Mouse (Mus musculus) neural tube, embryonic 14.5 days (tissue): ENCODE data around the gene Map1lc3b. TPM values are rescaled to one million over a fixed set of nuclear protein-coding genes. Genes with fewer than 3 reads are reported as not detected.
"Not testable (repeated sequence)": the region's sequence is repeated elsewhere in the genome, so short reads cannot be mapped to it uniquely, and the experiment has no call there.

Experiments used
- ATAC-seq: fragments of 200-750 bp; cut with Nextera tagmentation; 2 replicates; pipeline ENCODE4 v1.8.0; 2017; ENCODE audit warnings: low read depth, mild to moderate bottlenecking, moderate TSS enrichment, moderate library complexity
- H3K27ac ChIP-seq: fragments of 300-500 bp; sonication (generic); 2 replicates; pipeline ENCODE4 v1.5.1; 2014; ENCODE audit warnings: low read depth, mild to moderate bottlenecking, control low read depth, low read length, moderate library complexity, mixed read lengths
- H3K27me3 ChIP-seq: fragments of 300-500 bp; sonication (generic); 2 replicates; pipeline ENCODE4 v1.6.1; 2014; ENCODE audit warnings: low read length; ENCODE audit not compliant: control insufficient read depth, insufficient read depth
- H3K36me3 ChIP-seq: fragments of 300-500 bp; sonication (generic); 2 replicates; pipeline ENCODE4 v1.6.1; 2014; ENCODE audit warnings: low read length, mixed read lengths; ENCODE audit not compliant: control insufficient read depth, insufficient read depth
- H3K4me1 ChIP-seq: fragments of 300-500 bp; sonication (generic); 2 replicates; pipeline ENCODE4 v1.6.1; 2014; ENCODE audit warnings: low read length; ENCODE audit not compliant: control insufficient read depth, insufficient read depth
- H3K4me2 ChIP-seq: fragments of 300-500 bp; sonication (generic); 2 replicates; pipeline ENCODE4 v1.6.1; 2014; ENCODE audit warnings: mild to moderate bottlenecking, low read depth, low read length, control low read depth
- H3K4me3 ChIP-seq: fragments of 300-500 bp; sonication (generic); 2 replicates; pipeline ENCODE4 v1.5.1; 2014; ENCODE audit warnings: low read depth, low read length, control low read depth, mixed read lengths
- H3K9ac ChIP-seq: fragments of 300-500 bp; sonication (generic); replicated peaks from 2 replicates; pipeline ENCODE4 v1.6.1; 2014; ENCODE audit warnings: low read depth, mild to moderate bottlenecking, control low read depth, low read length, mixed read lengths
- H3K9me3 ChIP-seq: fragments of 300-500 bp; sonication (generic); 2 replicates; pipeline ENCODE4 v1.6.1; 2016; ENCODE audit warnings: low read length; ENCODE audit not compliant: control insufficient read depth
- WGBS: fragments of 180-500 bp; shearing (Covaris S2); extraction: QIAGEN DNeasy Blood & Tissue Kit; methylation state at CpG from one replicate; pipeline ENCODE4 v1.1.7; 2014; 5-methylcytosine and 5-hydroxymethylcytosine counted together
- polyA plus RNA-seq: library from polyadenylated mRNA; unstranded; fragments of >200 nt; fragmentation: Nextera tagmentation; extraction: Ambion mirVana; gene quantifications from 2 replicates; pipeline ENCODE4 v1.2.1, GENCODE M21; 2014

Gene Map1lc3b
- polyA plus RNA-seq, 1 experiment from 2014 or later, result 428 TPM

DNA sequence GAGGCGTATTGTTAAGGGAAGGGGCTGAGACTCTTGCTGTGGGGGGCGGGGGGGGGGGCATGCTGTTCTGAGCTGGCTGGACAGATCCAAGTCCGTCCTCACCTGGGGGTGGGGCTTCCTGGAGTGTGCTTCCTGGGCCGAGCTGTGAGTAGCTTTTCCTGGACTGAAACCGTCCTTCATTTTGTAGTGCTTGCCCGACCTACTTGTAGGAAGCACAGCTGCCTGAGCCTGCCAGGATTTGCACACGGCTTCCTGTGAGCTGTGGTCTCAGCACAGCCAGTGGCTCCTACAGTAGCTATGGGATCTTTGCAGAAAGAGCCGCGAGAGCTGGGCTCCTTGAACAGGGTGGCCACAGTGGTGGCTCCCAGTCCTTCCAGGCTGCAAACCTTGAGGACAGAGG, 3.8 kb downstream of the Map1lc3b start:
- no peaks in the 10 kb centered on the region for H3K9me3 ChIP-seq
- no peak overlapping the region for H3K4me2 ChIP-seq
- H3K36me3 ChIP-seq, result peaks cover 30% of the 10 kb centered on the region
- no peak overlapping the region for H3K9ac ChIP-seq
- H3K4me1 ChIP-seq, result peaks cover 20% of the 10 kb centered on the region
- no peak overlapping the region for H3K27ac ChIP-seq
- H3K27me3 ChIP-seq, result no peaks in the 10 kb centered on the region
- no peak for ATAC-seq
- H3K4me3 ChIP-seq, result no peak overlapping the region
- 91% methylated on average over 9 of the region's 9 CpGs for WGBS

DNA sequence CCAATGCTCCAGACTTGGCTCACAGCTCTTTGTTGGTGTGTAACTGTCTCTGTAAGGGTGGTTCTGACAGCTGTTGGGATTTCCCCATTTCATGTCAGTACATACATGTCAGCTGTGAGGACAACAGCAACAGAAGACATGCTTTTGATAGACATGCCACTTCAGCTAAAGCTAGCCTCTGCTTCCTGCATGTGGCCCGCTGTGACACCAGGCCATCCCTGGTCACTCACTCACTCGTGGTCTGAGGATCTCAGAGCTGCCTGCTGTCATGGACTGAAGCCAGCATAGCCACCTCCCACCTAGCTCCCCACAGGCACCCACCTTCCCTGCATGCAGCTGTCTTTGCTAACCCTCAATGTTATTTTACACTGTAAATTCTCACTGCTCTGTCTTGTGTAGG, 7.3 kb downstream of the Map1lc3b start:
- not testable (repeated sequence) for H3K9me3 ChIP-seq, H3K27ac ChIP-seq, H3K4me3 ChIP-seq, ATAC-seq, H3K4me1 ChIP-seq, H3K9ac ChIP-seq, H3K4me2 ChIP-seq, H3K27me3 ChIP-seq
- 68% methylated on average over 2 of the region's 2 CpGs for WGBS
- peaks cover 62% of the 10 kb centered on the region for H3K36me3 ChIP-seq

DNA sequence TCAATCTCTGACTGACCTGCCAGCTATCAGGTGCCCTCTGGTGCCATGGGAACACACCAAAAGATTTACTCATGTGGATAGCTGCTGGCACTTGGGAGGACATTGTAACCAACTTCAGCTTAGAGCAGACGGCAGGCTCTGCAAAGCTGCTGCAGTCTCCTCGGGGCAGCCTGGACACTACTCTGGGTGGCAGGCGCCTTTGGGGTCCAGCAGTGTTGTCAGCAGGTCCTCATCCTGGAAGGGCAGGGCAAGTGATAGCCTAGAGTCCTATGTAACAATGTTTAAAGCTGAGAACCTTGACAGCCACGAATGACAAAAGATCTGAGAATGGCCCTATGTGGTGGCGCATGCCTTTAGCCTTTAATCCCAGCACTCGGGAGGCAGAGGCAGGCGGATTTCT, 8.0 kb downstream of the Map1lc3b start:
- no peak for ATAC-seq
- no peaks in the 10 kb centered on the region for H3K27me3 ChIP-seq
- no peaks in the 10 kb centered on the region for H3K9me3 ChIP-seq
- WGBS, result 95% methylated on average over 7 of the region's 7 CpGs
- H3K27ac ChIP-seq, result no peak overlapping the region
- H3K4me2 ChIP-seq, result no peak overlapping the region
- no peaks in the 10 kb centered on the region for H3K4me1 ChIP-seq
- H3K9ac ChIP-seq, result no peak overlapping the region
- no peak overlapping the region for H3K4me3 ChIP-seq
- H3K36me3 ChIP-seq, result peaks cover 68% of the 10 kb centered on the region

DNA sequence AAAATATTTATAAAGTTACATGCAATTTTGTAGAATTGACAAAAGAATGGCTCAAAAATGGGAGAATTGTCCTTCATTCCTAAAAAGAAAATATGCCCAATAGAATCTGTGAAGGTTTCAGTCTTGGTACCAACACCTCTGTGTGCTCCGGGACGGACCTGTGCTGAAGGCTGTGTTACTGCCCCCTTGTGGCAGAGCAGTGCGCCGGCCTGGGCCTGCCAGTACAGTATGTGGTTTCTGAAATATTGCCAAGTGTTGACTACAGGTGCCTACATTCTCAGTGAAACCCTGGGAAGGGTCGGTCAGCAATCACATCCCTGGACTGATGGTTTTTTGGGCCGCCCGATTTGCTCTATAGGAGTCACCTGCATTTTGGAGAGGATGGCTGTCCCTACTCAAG, 8.7 kb downstream of the Map1lc3b start:
- WGBS, result 33% methylated on average over 7 of the region's 7 CpGs
- Histone ChIP-seq H3K27me3 (no peaks in the 10 kb centered on the region), H3K4me3 (no peak overlapping the region), H3K27ac (no peak overlapping the region), H3K4me2 (no peak overlapping the region), H3K9ac (no peak overlapping the region), H3K9me3 (no peaks in the 10 kb centered on the region), H3K4me1 (no peaks in the 10 kb centered on the region), H3K36me3 (peaks cover 67% of the 10 kb centered on the region)
- ATAC-seq, result peak; percentile 68; the same call in 1 of the 2 replicates

DNA sequence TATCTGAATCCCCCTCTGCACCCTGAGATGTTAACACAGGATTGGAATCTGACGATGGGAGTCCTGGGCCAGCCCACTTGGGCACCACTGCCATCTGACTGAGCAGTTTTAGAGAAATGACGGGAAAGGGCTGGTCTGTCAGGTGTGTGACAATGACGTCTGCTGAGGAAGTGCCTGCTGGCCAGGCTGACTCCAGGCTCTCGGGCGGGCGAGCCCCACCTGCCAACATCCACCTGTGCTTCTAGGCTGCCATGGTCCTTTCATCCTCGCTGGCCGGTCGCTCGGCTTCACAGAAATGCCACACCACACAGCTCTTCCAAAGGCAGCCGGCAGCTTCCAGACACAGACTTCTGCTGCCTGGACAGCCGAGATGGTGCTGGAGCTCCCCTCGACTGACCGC, 9.7 kb downstream of the Map1lc3b start:
- 89% methylated on average over 14 of the region's 14 CpGs for WGBS
- no peaks in the 10 kb centered on the region for H3K9me3 ChIP-seq
- H3K27ac ChIP-seq, result no peak overlapping the region
- no peak overlapping the region for H3K9ac ChIP-seq
- H3K4me1 ChIP-seq, result no peaks in the 10 kb centered on the region
- peaks cover 68% of the 10 kb centered on the region for H3K36me3 ChIP-seq
- no peaks in the 10 kb centered on the region for H3K27me3 ChIP-seq
- no peak for ATAC-seq
- no peak overlapping the region for H3K4me3 ChIP-seq
- no peak overlapping the region for H3K4me2 ChIP-seq

DNA sequence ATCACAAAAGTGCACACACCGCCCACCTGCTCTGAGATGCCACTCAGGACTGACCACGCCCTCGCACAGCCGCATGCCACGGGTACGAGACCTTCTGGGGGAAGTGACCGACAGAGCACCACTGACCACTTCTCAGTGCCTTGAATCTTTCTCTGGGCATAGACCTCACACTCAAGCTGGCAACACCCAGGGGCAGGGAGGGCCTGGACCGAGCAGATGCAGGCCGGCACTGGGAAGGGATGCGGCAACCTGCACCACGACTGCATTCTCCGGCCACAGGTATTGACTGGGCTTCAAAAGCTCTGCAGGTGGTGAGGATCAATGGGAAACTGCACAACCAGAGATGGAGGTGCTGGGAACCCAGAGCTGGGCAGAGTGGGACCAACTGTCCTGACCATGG, 12.2 kb downstream of the Map1lc3b start:
- no peak overlapping the region for H3K4me3 ChIP-seq
- H3K4me2 ChIP-seq, result no peak overlapping the region
- H3K36me3 ChIP-seq, result peaks cover 80% of the 10 kb centered on the region
- no peaks in the 10 kb centered on the region for H3K9me3 ChIP-seq
- no peak for ATAC-seq
- WGBS, result 96% methylated on average over 12 of the region's 12 CpGs
- no peak overlapping the region for H3K27ac ChIP-seq
- no peak overlapping the region for H3K9ac ChIP-seq
- H3K4me1 ChIP-seq, result no peaks in the 10 kb centered on the region
- no peaks in the 10 kb centered on the region for H3K27me3 ChIP-seq

DNA sequence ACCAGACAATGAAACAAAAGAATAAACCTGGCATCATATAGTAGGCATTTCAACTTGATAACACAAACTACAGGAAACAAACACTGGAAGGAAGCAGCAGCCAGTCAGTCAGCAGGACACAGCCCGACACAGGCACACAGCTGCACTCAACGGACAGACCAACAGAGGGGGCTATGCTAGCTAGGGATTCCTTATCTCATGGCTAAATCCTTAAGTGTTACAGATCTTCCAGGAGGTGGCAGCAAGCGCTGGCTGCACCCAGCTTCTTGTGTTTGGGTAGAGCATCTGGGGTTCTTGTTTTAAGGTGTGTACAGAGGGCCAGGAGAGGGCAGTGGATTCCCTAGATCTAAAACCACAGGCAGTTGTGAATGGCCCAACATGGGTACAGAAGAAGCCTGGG, 12.7 kb downstream of the Map1lc3b start:
- Histone ChIP-seq H3K4me1 (no peaks in the 10 kb centered on the region), H3K9me3 (no peaks in the 10 kb centered on the region), H3K9ac (no peak overlapping the region), H3K4me3 (no peak overlapping the region), H3K27me3 (no peaks in the 10 kb centered on the region), H3K27ac (no peak overlapping the region), H3K4me2 (no peak overlapping the region), H3K36me3 (peaks cover 79% of the 10 kb centered on the region)
- 33% methylated on average over 3 of the region's 3 CpGs for WGBS
- ATAC-seq, result peak; percentile 36; the same call in 1 of the 2 replicates

DNA sequence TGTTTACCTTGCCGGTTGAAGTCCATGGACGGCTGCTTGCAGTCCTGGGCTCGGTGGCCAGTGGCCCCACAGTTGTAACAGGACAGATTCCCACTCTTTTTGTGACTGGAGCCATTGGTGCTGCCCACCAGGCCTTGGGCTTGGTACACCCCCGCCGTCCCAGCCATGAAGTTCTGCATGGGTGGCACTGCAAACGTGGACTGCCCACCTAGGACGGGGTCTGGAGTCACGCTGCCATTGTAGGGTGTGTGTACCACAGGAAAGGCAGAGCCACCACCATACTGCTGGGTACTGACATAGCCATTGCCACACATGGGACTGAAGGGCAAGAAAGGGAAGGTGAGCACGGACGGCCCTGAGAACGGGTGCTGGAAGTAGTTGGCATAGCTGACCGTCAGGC, 13.6 kb downstream of the Map1lc3b start:
- H3K9me3 ChIP-seq, result no peaks in the 10 kb centered on the region
- no peaks in the 10 kb centered on the region for H3K4me1 ChIP-seq
- no peak overlapping the region for H3K4me3 ChIP-seq
- 93% methylated on average over 12 of the region's 12 CpGs for WGBS
- no peak overlapping the region for H3K9ac ChIP-seq
- ATAC-seq, result no peak
- H3K4me2 ChIP-seq, result no peak overlapping the region
- no peak overlapping the region for H3K27ac ChIP-seq
- H3K36me3 ChIP-seq, result peaks cover 83% of the 10 kb centered on the region
- H3K27me3 ChIP-seq, result no peaks in the 10 kb centered on the region

DNA sequence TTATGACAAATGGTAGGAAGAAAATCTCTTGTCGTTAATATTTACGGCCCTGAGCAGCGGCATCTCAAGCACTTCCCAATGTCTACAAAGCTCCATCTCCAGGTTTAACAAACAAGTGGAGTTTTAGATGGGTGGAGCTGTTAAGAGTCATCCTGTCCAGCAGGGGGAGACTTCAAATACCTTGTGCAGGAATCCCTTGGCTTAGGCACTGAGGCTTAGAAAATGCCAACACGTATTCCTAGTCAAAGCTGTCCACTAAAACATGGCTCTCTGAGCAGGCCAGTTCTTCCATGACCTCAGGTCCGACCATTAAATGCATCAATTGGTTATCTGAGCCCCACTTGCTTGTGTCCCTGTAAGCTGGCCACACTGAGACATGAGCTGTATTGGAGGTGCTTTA, 17.5 kb downstream of the Map1lc3b start:
- no peak overlapping the region for H3K27ac ChIP-seq
- 89% methylated on average over 5 of the region's 5 CpGs for WGBS
- H3K9ac ChIP-seq, result no peak overlapping the region
- H3K4me1 ChIP-seq, result no peaks in the 10 kb centered on the region
- H3K4me2 ChIP-seq, result no peak overlapping the region
- no peaks in the 10 kb centered on the region for H3K27me3 ChIP-seq
- H3K4me3 ChIP-seq, result no peak overlapping the region
- no peaks in the 10 kb centered on the region for H3K9me3 ChIP-seq
- ATAC-seq, result no peak
- peaks cover 59% of the 10 kb centered on the region for H3K36me3 ChIP-seq

DNA sequence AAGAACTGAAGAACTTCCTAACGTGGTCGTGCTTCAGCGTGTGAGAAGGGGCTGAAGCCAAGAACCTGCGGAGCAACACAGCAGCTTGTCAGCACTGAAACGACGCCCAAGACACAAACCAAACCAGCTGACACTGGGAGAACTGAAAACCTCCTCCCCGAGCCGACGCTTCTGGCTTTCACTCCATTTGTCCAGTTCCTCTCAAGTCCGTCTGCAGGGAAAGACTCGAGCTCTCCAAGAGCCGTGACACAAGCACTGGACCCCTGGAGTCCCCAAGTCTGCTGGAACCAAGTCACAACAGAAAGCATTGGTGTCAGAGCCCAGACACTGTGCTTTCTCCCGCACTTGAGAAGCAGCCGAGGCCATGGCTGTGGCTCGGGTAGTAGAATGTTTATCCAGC, 19.1 kb downstream of the Map1lc3b start:
- WGBS, result 90% methylated on average over 15 of the region's 15 CpGs
- H3K4me3 ChIP-seq, result no peak overlapping the region
- no peaks in the 10 kb centered on the region for H3K27me3 ChIP-seq
- no peak overlapping the region for H3K27ac ChIP-seq
- peaks cover 2% of the 10 kb centered on the region; the same call in 1 of the 2 replicates for H3K4me1 ChIP-seq
- ATAC-seq, result no peak
- H3K36me3 ChIP-seq, result peaks cover 48% of the 10 kb centered on the region
- no peaks in the 10 kb centered on the region for H3K9me3 ChIP-seq
- H3K4me2 ChIP-seq, result no peak overlapping the region
- no peak overlapping the region for H3K9ac ChIP-seq
